Mouse (Mus musculus) hindbrain, embryonic 10.5 days (tissue): Measurements from ENCODE around the gene Tmem14a. TPM values are rescaled to one million over a fixed set of nuclear protein-coding genes. Genes with fewer than 3 reads are reported as not detected.
"Not testable (repeated sequence)": the region's sequence is repeated elsewhere in the genome, so short reads cannot be mapped to it uniquely, and the experiment has no call there.

ENCODE experiments used
- DNase-seq: peaks from one replicate; pipeline ENCODE4 v3.0.0-alpha.2; 2017; ENCODE audit warnings: low spot score
- H3K27ac ChIP-seq: fragments of 300-500 bp; sonication (generic); 2 replicates; pipeline ENCODE4 v1.5.1; 2016; ENCODE audit warnings: mild to moderate bottlenecking, moderate library complexity
- H3K27me3 ChIP-seq: fragments of 300-500 bp; sonication (generic); 2 replicates; pipeline ENCODE4 v1.6.1; 2016; ENCODE audit warnings: mild to moderate bottlenecking; ENCODE audit not compliant: poor library complexity, insufficient read depth, severe bottlenecking
- H3K36me3 ChIP-seq: fragments of 300-500 bp; sonication (generic); 2 replicates; pipeline ENCODE4 v1.6.1; 2016; ENCODE audit warnings: mild to moderate bottlenecking, moderate library complexity
- H3K4me1 ChIP-seq: fragments of 300-500 bp; sonication (generic); replicated peaks from 2 replicates; pipeline ENCODE4 v1.6.1; 2016; ENCODE audit warnings: mild to moderate bottlenecking
- H3K4me3 ChIP-seq: fragments of 300-500 bp; sonication (generic); 2 replicates; pipeline ENCODE4 v1.5.1; 2016; ENCODE audit warnings: mild to moderate bottlenecking, moderate library complexity
- H3K9me3 ChIP-seq: fragments of 300-500 bp; sonication (generic); 2 replicates; pipeline ENCODE4 v1.6.1; 2016; ENCODE audit warnings: mild to moderate bottlenecking, moderate library complexity
- WGBS: fragments of 180-500 bp; shearing (Covaris S2); methylation state at CpG from one replicate; pipeline ENCODE4 v1.1.7; 2016; 5-methylcytosine and 5-hydroxymethylcytosine counted together
- polyA plus RNA-seq: library from polyadenylated mRNA; unstranded; fragments of >200 nt; fragmentation: Nextera tagmentation; extraction: Ambion mirVana; gene quantifications from 2 replicates; pipeline ENCODE4 v1.2.1, GENCODE M21; 2016

Tmem14a gene
- polyA plus RNA-seq, 1 experiment from 2014 or later: 11.1 TPM

GRCm38 (mm10) chr1:21256391-21256790 is 38.0 kb downstream of the Tmem14a start:
- Histone ChIP-seq H3K4me1 (0 out of 2 replicates have a peak, but pooled peaks cover 3% of the 10 kb centered on the region), H3K27me3 (no peaks in the 10 kb centered on the region), H3K27ac (0 out of 2 replicates have a peak overlapping the region, but pooled peaks have one; percentile 5), H3K4me3 (no peak overlapping the region), H3K36me3 (no peaks in the 10 kb centered on the region), H3K9me3 (no peaks in the 10 kb centered on the region)
- no peak for DNase-seq
- 60% methylated on average over 3 of the region's 3 CpGs for WGBS

- WGBS: 79% methylated on average over 5 of the region's 5 CpGs
- H3K27ac ChIP-seq: no peak overlapping the region
- H3K36me3 ChIP-seq: no peaks in the 10 kb centered on the region
- H3K4me1 ChIP-seq: 0 out of 2 replicates have a peak, but pooled peaks cover 3% of the 10 kb centered on the region
- H3K4me3 ChIP-seq: no peak overlapping the region
- no peaks in the 10 kb centered on the region for H3K27me3 ChIP-seq
- no peak for DNase-seq
- H3K9me3 ChIP-seq: no peaks in the 10 kb centered on the region
Observed at GRCm38 (mm10) chr1:21256871-21257270, 38.5 kb downstream of the Tmem14a start.

- 87% methylated on average over 8 of the region's 8 CpGs for WGBS
- H3K36me3 ChIP-seq, H3K4me3 ChIP-seq, H3K27ac ChIP-seq, H3K27me3 ChIP-seq, H3K4me1 ChIP-seq, DNase-seq, H3K9me3 ChIP-seq: not testable (repeated sequence)
Observed at GRCm38 (mm10) chr1:21259981-21260380, 41.6 kb downstream of the Tmem14a start.

GRCm38 (mm10) chr1:21262401-21262800 is 44.0 kb downstream of the Tmem14a start:
- no peaks in the 10 kb centered on the region for H3K27me3 ChIP-seq
- H3K4me3 ChIP-seq: no peak overlapping the region
- no peak for DNase-seq
- no peaks in the 10 kb centered on the region for H3K36me3 ChIP-seq
- no peaks in the 10 kb centered on the region for H3K9me3 ChIP-seq
- 90% methylated on average over 5 of the region's 5 CpGs for WGBS
- H3K4me1 ChIP-seq: no peaks in the 10 kb centered on the region
- no peak overlapping the region for H3K27ac ChIP-seq

GRCm38 (mm10) chr1:21263986-21264385 is 45.6 kb downstream of the Tmem14a start:
- Histone ChIP-seq H3K36me3 (no peaks in the 10 kb centered on the region), H3K27me3 (no peaks in the 10 kb centered on the region), H3K9me3 (no peaks in the 10 kb centered on the region), H3K27ac (no peak overlapping the region), H3K4me3 (no peak overlapping the region), H3K4me1 (no peaks in the 10 kb centered on the region)
- WGBS: 89% methylated on average over 4 of the region's 4 CpGs
- no peak for DNase-seq

- WGBS: 78% methylated on average over 8 of the region's 8 CpGs
- DNase-seq: no peak
- no peaks in the 10 kb centered on the region for H3K36me3 ChIP-seq
- H3K4me3 ChIP-seq: no peak overlapping the region
- no peak overlapping the region for H3K27ac ChIP-seq
- H3K4me1 ChIP-seq: no peaks in the 10 kb centered on the region
- no peaks in the 10 kb centered on the region for H3K27me3 ChIP-seq
- H3K9me3 ChIP-seq: no peaks in the 10 kb centered on the region
Observed at GRCm38 (mm10) chr1:21264747-21265146, 46.4 kb downstream of the Tmem14a start.

GRCm38 (mm10) chr1:21266766-21267165 is 48.4 kb downstream of the Tmem14a start:
- no peaks in the 10 kb centered on the region for H3K36me3 ChIP-seq
- DNase-seq: no peak
- H3K4me1 ChIP-seq: peaks cover 5% of the 10 kb centered on the region
- H3K4me3 ChIP-seq: no peak overlapping the region
- no peak overlapping the region for H3K27ac ChIP-seq
- no peaks in the 10 kb centered on the region for H3K9me3 ChIP-seq
- no peaks in the 10 kb centered on the region for H3K27me3 ChIP-seq
- 76% methylated on average over 1 of the region's 1 CpGs for WGBS

GRCm38 (mm10) chr1:21267466-21267865 is 49.1 kb downstream of the Tmem14a start:
- not testable (repeated sequence) for H3K9me3 ChIP-seq, DNase-seq, H3K27me3 ChIP-seq, H3K4me1 ChIP-seq, H3K36me3 ChIP-seq, H3K27ac ChIP-seq, H3K4me3 ChIP-seq
- WGBS: 81% methylated on average over 7 of the region's 7 CpGs

GRCm38 (mm10) chr1:21271343-21272055 is 53.1 kb downstream of the Tmem14a start:
- Histone ChIP-seq H3K4me1 (peaks cover 9% of the 10 kb centered on the region), H3K36me3 (no peaks in the 10 kb centered on the region), H3K27me3 (peaks cover 4% of the 10 kb centered on the region), H3K27ac (no peak overlapping the region), H3K4me3 (peak overlapping the region; percentile 38), H3K9me3 (no peaks in the 10 kb centered on the region)
- DNase-seq: peak; percentile 81
- 19% methylated on average over 18 of the region's 18 CpGs for WGBS

- peaks cover 4% of the 10 kb centered on the region for H3K27me3 ChIP-seq
- H3K4me1 ChIP-seq: peaks cover 9% of the 10 kb centered on the region
- H3K36me3 ChIP-seq: no peaks in the 10 kb centered on the region
- H3K9me3 ChIP-seq: no peaks in the 10 kb centered on the region
- DNase-seq: peak; percentile 11
- no peak overlapping the region for H3K27ac ChIP-seq
- H3K4me3 ChIP-seq: peak overlapping the region; percentile 38
- 16% methylated on average over 14 of the region's 14 CpGs for WGBS
Observed at GRCm38 (mm10) chr1:21272056-21272431, 53.7 kb downstream of the Tmem14a start.

GRCm38 (mm10) chr1:21273091-21273490 is 54.7 kb downstream of the Tmem14a start:
- WGBS: 94% methylated on average over 6 of the region's 6 CpGs

GRCm38 (mm10) chr1:21274437-21275040 is 56.2 kb downstream of the Tmem14a start:
- Histone ChIP-seq H3K4me1 (peaks cover 9% of the 10 kb centered on the region), H3K4me3 (no peak overlapping the region), H3K36me3 (no peaks in the 10 kb centered on the region), H3K27me3 (peaks cover 4% of the 10 kb centered on the region), H3K9me3 (no peaks in the 10 kb centered on the region), H3K27ac (no peak overlapping the region)
- DNase-seq: no peak
- WGBS: 77% methylated on average over 2 of the region's 2 CpGs

More at GRCm38 (mm10) chr1:21273091-21273490, 54.7 kb downstream of the Tmem14a start:
- no peaks in the 10 kb centered on the region for H3K9me3 ChIP-seq
- no peak overlapping the region for H3K27ac ChIP-seq
- H3K27me3 ChIP-seq: peaks cover 4% of the 10 kb centered on the region
- no peaks in the 10 kb centered on the region for H3K36me3 ChIP-seq
- no peak for DNase-seq
- H3K4me3 ChIP-seq: no peak overlapping the region
- peaks cover 9% of the 10 kb centered on the region for H3K4me1 ChIP-seq

GRCm38 (mm10) chr1:21275366-21275765 is 57.0 kb downstream of the Tmem14a start:
- H3K4me3 ChIP-seq, DNase-seq, H3K27ac ChIP-seq, H3K36me3 ChIP-seq, H3K4me1 ChIP-seq, H3K9me3 ChIP-seq, H3K27me3 ChIP-seq: not testable (repeated sequence)
- WGBS: 86% methylated on average over 5 of the region's 5 CpGs
